Mouse (Mus musculus) cerebellum, adult (tissue): ENCODE data around the gene Amotl2.

Experiments
- ATAC-seq: cut with Nextera tagmentation; 2 replicates; pipeline ENCODE4 v1.9.2; 2017; ENCODE audit warnings: mild to moderate bottlenecking, moderate library complexity, mixed read lengths; ENCODE audit not compliant: insufficient number of reproducible peaks, low FRiP score, low TSS enrichment

Amotl2 gene

DNA sequence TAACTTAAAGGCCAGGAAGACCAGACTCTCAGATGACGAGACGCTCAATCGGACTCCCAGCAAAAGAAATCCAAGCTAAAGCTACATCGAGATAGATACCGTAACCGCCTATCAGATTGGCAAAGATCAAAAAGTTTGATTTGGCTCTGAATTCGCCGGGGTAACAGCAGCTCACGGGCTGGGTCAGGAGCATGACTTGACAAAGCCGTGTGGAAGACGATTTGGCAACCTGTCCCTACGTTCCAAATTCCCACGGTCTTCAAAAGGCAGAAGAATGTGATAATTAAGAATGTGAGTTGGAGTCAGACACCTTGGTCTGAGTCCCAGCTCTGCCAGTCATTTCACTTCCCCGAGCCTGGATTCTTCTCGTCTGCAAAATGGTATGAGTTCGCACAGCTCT lies 53.7 kb downstream of the Amotl2 start:
- ATAC-seq, result no peak

DNA sequence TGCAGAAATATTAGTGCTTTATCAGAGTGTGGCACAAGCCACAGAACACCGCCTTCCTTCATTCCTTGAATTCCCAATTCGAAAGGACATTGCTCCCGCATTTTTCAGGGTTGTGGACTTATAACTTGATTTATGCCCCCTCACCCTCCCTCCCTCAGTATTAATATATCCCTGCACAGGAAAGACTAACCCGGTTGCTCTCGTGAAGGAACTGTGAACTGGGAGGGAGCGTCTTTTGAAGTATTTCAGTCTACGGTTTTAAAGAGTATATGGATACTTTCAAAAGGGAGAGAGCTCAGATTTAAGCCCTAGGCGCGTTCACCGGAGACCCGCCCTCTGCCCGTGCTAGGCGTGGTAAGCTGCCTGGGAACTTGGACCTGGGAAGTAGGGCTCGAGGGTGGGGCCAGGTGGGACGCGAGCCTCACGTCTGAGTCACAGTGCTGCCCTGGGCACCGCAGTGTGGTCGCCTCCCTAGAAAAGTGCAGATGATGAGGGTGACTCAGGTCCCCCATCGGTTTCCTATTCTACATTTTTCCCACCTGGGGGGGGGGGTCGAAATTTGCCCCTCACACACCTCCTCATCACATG lies 54.9 kb downstream of the Amotl2 start:
- ATAC-seq, result no peak

DNA sequence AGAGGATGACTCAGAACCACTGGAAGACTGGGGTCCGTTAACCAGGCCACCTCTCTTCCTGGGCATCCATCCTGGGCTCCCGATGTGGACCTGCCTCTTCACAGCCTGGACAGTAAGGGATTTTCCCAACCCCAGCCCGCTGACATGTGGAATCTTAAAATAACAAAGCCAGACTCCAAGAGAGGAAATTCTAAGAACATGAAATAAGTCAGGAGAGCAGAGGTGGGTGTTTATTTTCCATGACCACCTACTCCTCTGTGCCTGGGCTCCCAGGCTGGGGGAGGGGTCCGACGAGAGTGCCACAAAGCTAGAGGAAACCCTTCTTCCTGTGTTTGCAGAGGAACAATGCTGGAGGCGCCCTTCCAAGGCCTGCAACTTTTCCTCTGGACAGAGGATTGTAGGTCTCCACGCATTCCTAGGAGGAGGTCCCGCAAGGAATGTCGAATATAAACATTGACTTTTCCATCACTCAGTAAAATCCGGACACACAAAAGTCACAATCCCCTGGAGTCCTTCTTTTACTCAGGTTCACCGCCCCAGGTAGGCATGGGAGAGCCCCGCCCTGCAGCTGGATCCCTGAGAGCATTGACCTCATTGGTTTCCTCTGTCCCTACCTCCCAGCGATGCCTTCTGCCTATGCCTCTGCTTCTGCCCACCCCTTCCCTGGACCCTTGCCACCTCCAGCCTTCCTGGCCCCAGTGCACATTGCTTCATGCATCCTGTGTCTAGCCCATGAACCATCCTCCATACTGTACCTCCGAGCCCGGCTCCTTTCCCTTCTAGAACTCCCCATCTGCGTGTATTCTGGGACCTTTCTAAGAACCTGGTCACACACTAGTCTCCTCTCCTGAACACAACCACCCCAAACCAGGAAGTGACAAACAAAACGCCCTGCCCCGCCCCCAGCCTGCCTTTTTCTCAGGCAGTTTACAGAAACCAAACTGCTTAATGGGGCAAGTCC lies 61.4 kb downstream of the Amotl2 start:
- ATAC-seq, result no peak

DNA sequence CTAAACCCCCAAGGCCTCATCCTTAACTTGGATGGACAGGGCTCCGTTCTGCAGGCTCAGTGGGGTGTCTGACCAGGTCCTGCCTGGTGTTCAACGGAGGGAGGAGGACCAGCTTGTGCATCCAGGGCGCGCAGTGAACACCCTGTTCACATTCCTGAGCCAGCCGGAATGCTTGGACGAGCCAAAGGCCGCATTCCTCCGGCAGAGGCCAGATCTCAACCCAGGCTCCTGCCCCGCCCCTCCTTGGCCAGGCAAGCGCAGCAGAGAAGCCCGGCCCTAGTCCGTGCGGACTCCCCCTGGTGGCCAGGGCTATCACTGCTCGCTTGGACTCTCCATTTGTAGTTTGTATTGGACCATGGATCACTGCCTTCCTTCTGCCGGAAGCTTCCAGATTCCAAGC lies 63.0 kb downstream of the Amotl2 start:
- no peak for ATAC-seq
